Mouse (Mus musculus): ENCODE measurements around the gene Camk1d. TPM values are rescaled to one million over a fixed set of nuclear protein-coding genes. Genes with fewer than 3 reads are reported as not detected.

Gene Camk1d
- total RNA-seq, 2 experiments from 2014 or later = 64.2 to 64.3 TPM

- intact Hi-C loops (cut with DNase I) = no loop called here
- DNase-seq = peak; percentile 32
Measured at GRCm38 (mm10) chr2:5499620-5500019, 214.7 kb downstream of the Camk1d start.

GRCm38 (mm10) chr2:5489916-5490315, 224.4 kb downstream of the Camk1d start:
- intact Hi-C loops (cut with DNase I) = no loop called here
- no peak for DNase-seq

DNA sequence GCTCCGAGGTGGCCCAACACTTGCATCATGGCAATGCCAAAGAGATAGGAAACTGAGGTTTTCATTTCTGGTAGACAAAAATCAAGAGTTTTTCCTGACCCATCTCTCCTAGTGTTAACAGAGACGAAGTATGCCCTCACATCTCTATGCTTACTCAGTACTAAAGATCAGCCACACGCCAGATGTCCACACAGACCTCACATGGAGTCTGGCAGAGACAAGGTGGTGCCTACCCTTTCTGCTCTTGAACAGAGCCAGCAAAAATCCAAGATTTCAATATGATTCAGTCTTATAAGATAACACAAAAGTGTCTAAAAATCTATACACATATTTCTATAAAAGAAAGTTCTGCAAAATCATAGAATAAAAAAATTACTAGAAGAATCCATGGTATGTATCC, 227.0 kb downstream of the Camk1d start:
- intact Hi-C loops (cut with DNase I) = no loop called here
- DNase-seq = peak; percentile 35

DNA sequence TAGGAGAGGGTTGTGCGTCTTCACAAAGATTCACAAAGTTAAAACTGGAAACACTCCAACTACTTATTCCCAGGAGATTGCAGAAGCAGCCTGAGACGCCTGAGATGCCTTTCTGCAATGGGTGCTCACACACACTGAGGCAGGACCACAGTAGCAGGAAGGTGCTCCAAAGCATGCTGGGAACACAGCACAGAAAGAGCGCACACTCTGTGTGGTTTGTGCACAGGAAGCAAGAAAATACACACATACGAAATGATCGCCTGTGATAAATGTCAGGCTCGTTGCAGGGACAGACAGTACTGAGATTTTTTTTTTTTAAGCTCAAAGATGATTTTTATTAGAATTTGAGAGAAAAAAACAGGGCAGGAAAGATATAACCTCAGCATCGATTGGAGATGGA, 227.7 kb downstream of the Camk1d start:
- intact Hi-C loops (cut with DNase I) = no loop called here
- no peak for DNase-seq

- intact Hi-C loops (cut with DNase I) = no loop called here
Measured at GRCm38 (mm10) chr2:5485786-5486185, 228.5 kb downstream of the Camk1d start.

DNA sequence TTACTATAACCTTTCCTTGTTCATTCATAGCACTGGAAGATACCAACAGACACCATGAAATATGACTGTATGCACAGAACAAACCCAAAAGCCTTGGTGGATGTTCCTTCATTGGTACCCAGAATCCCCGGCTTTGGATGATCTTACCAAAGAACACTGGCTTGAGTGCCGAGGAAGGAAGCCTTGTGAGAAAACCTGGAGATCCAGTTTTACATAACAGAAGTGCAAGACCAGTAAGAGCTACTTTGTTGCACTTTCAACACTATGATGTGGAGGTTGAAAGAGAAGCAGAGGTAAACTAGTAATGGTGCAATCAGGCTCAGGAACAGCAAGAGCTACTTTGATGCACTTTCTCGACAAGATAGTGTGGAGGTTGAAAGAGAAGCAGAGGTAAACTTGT, 234.4 kb downstream of the Camk1d start:
- DNase-seq = no peak
- intact Hi-C loops (cut with DNase I) = no loop called here

More at GRCm38 (mm10) chr2:5485786-5486185, 228.5 kb downstream of the Camk1d start:
- DNase-seq = no peak

DNA sequence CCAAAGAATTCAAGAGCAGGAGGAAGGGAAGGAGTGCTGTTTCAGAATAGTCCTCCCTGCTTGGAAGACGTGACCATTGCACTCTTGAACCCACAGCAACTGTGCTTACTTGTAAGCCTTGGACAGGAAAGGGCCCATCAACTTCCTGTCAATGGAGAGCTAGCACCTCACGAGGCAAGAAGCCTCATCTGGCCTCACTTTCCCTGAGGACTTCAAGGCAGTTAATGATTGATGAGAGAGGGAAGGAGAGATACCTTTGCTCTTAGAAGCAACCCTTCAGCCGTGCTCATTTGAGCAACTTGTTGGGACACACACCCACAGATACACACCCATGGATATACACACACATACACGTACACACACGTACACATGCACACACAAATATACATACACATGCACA, 235.6 kb downstream of the Camk1d start:
- intact Hi-C loops (cut with DNase I) = no loop called here
- no peak for DNase-seq

GRCm38 (mm10) chr2:5478256-5478655, 236.1 kb downstream of the Camk1d start:
- DNase-seq = no peak
- intact Hi-C loops (cut with DNase I) = no loop called here

DNA sequence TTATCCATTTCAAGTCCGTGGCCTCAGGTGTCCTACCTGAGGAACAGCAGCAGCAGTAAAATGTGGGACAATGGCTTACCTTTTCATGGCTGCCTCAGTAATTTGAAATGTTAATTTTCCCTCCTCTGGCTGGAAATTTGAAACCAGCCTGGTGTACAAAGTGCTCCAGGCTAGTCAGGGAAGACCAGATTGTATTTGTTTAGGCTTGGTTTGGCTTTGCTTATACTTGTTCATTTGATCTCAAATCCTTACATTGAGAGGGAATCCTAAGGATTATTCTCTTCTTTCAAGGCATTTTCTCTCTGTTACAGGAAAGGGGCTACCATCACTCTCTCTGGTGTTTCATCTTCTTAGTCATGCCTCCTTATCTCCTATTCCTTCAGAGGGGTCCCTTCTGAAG, 236.8 kb downstream of the Camk1d start:
- no peak for DNase-seq
- intact Hi-C loops (cut with DNase I) = no loop called here

DNA sequence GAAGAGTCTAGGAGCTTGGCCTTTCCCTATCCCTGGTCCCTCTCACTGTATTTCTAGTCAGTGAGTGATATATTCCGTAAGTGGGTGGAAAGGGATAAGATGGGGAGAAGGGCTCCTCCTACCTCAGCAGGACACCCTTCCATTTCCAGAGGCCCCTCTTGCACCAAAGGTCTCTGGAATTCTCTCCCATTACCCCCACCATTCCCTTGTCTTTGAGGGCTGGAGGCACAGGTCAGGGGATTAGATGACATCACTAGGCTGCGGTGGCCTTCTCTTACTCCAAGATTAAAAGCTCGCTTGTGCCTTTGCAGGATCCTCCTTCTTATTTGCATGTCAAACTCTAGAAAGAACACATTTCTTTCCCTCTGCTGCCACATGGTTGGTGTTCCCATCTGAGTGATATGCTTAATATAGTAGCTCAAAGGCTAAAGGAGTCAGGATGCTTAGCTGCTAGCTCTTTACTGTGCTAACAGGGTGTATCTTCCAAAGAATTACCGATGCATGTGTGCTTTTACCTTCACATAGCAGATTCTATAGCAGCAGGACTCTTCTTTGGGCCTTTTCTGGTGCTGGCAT, 244.9 kb downstream of the Camk1d start:
- intact Hi-C loops (cut with DNase I) = no loop called here
- DNase-seq = no peak

DNA sequence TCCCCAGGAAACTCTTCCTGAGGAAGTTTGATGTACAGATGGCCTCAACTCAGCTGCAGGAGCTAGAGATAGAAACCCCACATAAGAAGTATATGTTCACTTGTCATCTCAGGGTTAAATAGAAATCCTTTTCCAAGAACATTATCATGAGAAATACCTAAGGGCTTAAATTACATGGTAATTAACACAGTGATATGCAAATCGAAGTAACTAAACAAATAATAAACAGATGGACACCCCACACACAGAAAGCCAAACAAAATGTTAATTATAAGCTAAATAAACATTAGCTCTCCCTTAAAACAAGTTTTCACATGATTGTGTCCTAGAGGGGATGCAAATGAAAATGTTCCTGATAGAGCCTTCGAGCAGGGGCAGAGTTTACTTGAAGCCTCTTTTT, 246.8 kb downstream of the Camk1d start:
- no peak for DNase-seq
- intact Hi-C loops (cut with DNase I) = no loop called here

DNA sequence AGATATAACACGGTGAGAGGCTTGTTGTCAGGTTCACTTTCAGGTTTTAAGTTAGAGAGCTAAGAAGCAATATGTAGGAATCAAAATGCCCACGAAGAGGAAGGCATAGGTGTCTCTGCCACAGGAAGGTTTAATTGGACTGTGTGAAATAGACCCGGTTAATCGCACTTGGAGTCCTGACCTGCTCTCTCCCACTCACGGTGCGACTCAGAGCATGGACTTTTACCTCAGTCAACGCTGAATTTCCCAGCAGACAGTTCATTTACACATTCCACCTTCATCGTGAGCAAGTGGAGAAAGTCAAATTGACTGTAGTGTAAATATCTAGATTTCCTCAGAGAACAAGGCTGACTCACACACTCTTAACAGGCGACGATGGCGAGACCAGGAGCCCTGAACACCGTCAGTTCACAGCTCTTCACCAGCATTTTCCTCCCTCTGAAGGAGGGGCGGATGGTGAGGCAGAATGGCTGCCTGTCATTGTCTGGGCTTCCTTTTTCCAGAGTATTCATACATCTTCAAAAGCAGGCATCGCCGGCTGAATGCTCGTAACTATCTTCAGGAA, 255.6 kb downstream of the Camk1d start:
- intact Hi-C loops (cut with DNase I) = loop anchor here (10.0 kb wide), 2 partner anchors 256 to 306 kb away; partner anchors contain the start of gene Camk1d
- DNase-seq = no peak

DNA sequence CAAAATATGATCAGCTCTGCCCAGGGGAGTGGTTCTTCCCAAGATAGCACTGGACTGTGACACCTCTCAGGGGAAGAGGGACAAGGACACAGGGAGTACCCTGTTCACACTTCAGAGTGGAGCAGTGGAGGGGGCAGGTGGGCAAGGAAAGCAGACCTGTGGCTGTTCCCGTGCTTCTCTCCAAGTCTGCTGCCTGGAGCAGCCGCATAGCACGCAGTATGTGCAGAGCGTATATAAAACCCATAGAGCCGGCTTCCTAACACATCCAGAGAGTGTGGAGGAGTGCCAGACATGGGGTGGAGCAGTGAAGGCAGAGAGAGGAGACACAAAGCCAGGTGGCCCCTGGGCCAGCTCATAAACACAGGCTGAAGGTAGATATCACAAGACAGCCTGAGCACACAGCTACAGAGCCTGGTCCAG, 256.2 kb downstream of the Camk1d start:
- DNase-seq = no peak
- intact Hi-C loops (cut with DNase I) = loop anchor here (10.0 kb wide), 2 partner anchors 257 to 307 kb away; partner anchors contain the start of gene Camk1d

- no peak for DNase-seq
- intact Hi-C loops (cut with DNase I) = loop anchor here (10.0 kb wide), 2 partner anchors 259 to 309 kb away; partner anchors contain the start of gene Camk1d
Measured at GRCm38 (mm10) chr2:5456108-5456507, 258.2 kb downstream of the Camk1d start.

GRCm38 (mm10) chr2:5454830-5455229, 259.5 kb downstream of the Camk1d start:
- no peak for DNase-seq
- intact Hi-C loops (cut with DNase I) = loop anchor here (10.0 kb wide), 2 partner anchors 260 to 310 kb away; partner anchors contain the start of gene Camk1d

DNA sequence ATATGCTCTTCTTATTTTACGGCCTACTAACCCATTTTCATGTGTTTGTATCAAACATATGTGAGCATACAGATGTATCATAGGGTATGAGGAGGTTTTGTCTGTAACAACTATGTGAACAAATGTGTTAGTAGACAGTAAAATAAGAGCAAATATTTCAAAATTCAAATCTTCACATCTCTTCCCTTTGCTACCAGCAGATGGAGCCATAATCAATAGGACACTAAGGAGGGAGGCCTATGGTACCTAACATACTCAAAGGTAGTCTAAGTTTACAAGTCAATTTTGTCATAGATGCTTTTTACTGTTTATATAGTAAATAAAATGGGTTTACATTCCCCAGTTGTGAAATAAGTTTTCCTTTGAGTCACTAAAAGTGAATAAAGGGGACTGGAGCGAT, 262.7 kb downstream of the Camk1d start:
- intact Hi-C loops (cut with DNase I) = loop anchor here (10.0 kb wide), 2 partner anchors 263 to 313 kb away; partner anchors contain the start of gene Camk1d
- no peak for DNase-seq

- no peak for DNase-seq
- intact Hi-C loops (cut with DNase I) = no loop called here
Measured at GRCm38 (mm10) chr2:5445357-5445756, 269.0 kb downstream of the Camk1d start.

GRCm38 (mm10) chr2:5437690-5438089, 276.6 kb downstream of the Camk1d start:
- intact Hi-C loops (cut with DNase I) = no loop called here
- no peak for DNase-seq

GRCm38 (mm10) chr2:5435587-5436253, 278.6 kb downstream of the Camk1d start:
- DNase-seq = no peak
- intact Hi-C loops (cut with DNase I) = no loop called here

DNA sequence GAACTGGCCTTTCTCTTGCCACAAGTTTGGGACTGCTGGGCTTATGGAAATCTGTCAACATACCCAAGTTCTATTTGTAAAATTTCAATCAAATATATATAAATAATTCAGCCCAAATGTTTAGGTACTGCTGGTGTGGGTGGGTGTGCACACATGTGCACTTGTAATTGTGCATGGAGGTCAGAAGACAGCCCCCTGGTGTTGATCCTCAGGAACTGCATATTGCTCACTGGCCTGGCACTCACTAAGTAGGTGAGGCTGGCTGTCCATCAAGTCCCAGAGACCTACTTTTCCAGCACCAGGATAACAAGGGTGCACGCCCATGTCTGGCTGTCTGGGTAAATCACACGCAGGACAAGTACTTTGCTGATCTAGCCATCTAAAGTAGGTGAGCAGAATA, 283.0 kb downstream of the Camk1d start:
- intact Hi-C loops (cut with DNase I) = no loop called here
- DNase-seq = no peak

DNA sequence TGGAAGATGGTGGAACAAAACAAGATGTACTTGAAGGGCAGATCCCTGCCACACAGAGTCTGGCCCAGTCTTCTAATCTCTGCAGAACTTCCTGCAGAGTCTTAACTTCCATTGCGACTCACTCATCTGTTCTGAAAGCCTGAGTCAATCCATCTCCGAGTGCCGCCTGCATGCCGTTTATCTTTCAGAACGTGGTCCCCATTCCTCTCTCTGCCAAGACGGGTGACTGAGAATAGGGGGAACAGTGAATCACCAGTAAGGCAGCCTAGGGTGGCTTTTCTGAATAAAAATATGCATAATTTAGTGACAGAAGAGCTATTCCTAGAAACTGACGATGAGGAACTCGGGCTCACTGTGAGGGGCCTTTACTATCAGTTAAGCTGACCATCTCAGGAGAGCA, 284.4 kb downstream of the Camk1d start:
- DNase-seq = no peak

GRCm38 (mm10) chr2:5426110-5426509, 288.2 kb downstream of the Camk1d start:
- intact Hi-C loops (cut with DNase I) = no loop called here

More for the DNA sequence above, 284.4 kb downstream of the Camk1d start:
- intact Hi-C loops (cut with DNase I) = no loop called here

More at GRCm38 (mm10) chr2:5426110-5426509, 288.2 kb downstream of the Camk1d start:
- no peak for DNase-seq
